In genomic region chr1:86339156-86339812, GRCm38 (mm10) we compare ENCODE assay signal across 9 mouse cellular contexts. TPM values are rescaled to one million over a fixed set of nuclear protein-coding genes. Genes with fewer than 3 reads are reported as not detected.
A peak's percentile ranks its signal among the peaks of the same experiment; 100 is the strongest.
DNase-seq lines count a peak whose midpoint lies in the region; ATAC-seq and TF ChIP-seq lines count a peak whose summit lies in the region.
"Had no signal": no experiment of that assay in that cellular context is flagged by ENCODE, and none has a peak within 500 bp of the region (broad histone marks: within the 10 kb centered on the region; RNA-seq: fewer than 3 reads in every experiment).

No protein-coding gene starts in this region.

- H3K27ac ChIP-seq in forebrain, embryonic 16.5 days (ENCODE audit: low read length): no peak overlapping the region
- no peak overlapping the region for H3K27ac ChIP-seq in hindbrain, embryonic 10.5 days
- H3K27ac ChIP-seq in layer of hippocampus, adult 2 months: no peak overlapping the region
- no peak overlapping the region for H3K27ac ChIP-seq in lung, embryonic 14.5 days (ENCODE audit: low read depth)
- H3K27ac ChIP-seq: limb, embryonic 12.5 days had no signal

- TF ChIP-seq CTCF in layer of hippocampus, adult 2 months (conservative IDR thresholded peaks at IDR 0.05): peak; percentile 94
- peak; percentile 92 for TF ChIP-seq CTCF in lung, embryonic 14.5 days (IDR thresholded peaks at IDR 0.05; ENCODE audit: low read depth)

- no peaks in the 10 kb centered on the region for H3K27me3 ChIP-seq in forebrain, embryonic 16.5 days (replicated peaks; ENCODE audit: control insufficient read depth, insufficient read depth, low read length)
- H3K27me3 ChIP-seq in hindbrain, embryonic 10.5 days (ENCODE audit: insufficient read depth, poor library complexity, severe bottlenecking): no peaks in the 10 kb centered on the region
- no peaks in the 10 kb centered on the region; the same call in 1 of the 2 replicates for H3K27me3 ChIP-seq in lung, embryonic 14.5 days (ENCODE audit: insufficient read depth, low read length)
- H3K27me3 ChIP-seq: limb, embryonic 12.5 days had no signal

- H3K4me3 ChIP-seq in forebrain, embryonic 16.5 days (replicated peaks; ENCODE audit: low read length): no peak overlapping the region
- no peak overlapping the region for H3K4me3 ChIP-seq in hindbrain, embryonic 10.5 days
- H3K4me3 ChIP-seq in layer of hippocampus, adult 2 months: no peak overlapping the region
- H3K4me3 ChIP-seq in lung, embryonic 14.5 days (ENCODE audit: low read depth, low read length): no peak overlapping the region
- H3K4me3 ChIP-seq: limb, embryonic 12.5 days had no signal

- H3K9me3 ChIP-seq in forebrain, embryonic 16.5 days (ENCODE audit: control insufficient read depth, low read length): no peaks in the 10 kb centered on the region
- H3K9me3 ChIP-seq in hindbrain, embryonic 10.5 days: no peaks in the 10 kb centered on the region
- no peaks in the 10 kb centered on the region for H3K9me3 ChIP-seq in lung, embryonic 14.5 days (ENCODE audit: low read depth, low read length)
- H3K9me3 ChIP-seq: limb, embryonic 12.5 days had no signal

- peak; percentile 64 for DNase-seq in MEL-GATA-1-ER (ENCODE audit: extremely low read depth, low read depth)
- DNase-seq in cerebellum, adult 11 months: peak; percentile 81
- DNase-seq in hindbrain, embryonic 10.5 days (ENCODE audit: low spot score): peak; percentile 68
- peak; percentile 81 to 93 for DNase-seq in layer of hippocampus, adult 2 months (ENCODE audit: low spot score in 2 of 2)
- peak; percentile 94 for DNase-seq in lung, embryonic 14.5 days
- peak; percentile 67 for DNase-seq in retina, adult 2 months (ENCODE audit: low read depth, low spot score)
- DNase-seq in thymus, postnatal 25 days: peak; percentile 81

- ATAC-seq in forebrain, embryonic 16.5 days: peak; percentile 87
- peak; percentile 74 for ATAC-seq in lung, embryonic 14.5 days (ENCODE audit: insufficient read depth)

- no peaks in the 10 kb centered on the region for H3K4me1 ChIP-seq in forebrain, embryonic 16.5 days (replicated peaks; ENCODE audit: control insufficient read depth, insufficient read depth, low read length)
- no peaks in the 10 kb centered on the region for H3K4me1 ChIP-seq in hindbrain, embryonic 10.5 days (replicated peaks)
- H3K4me1 ChIP-seq in lung, embryonic 14.5 days (ENCODE audit: insufficient read depth): no peaks in the 10 kb centered on the region
- H3K4me1 ChIP-seq: limb, embryonic 12.5 days had no signal

- H3K9ac ChIP-seq in forebrain, embryonic 16.5 days (replicated peaks; ENCODE audit: low read depth, low read length): no peak overlapping the region
- H3K9ac ChIP-seq in lung, embryonic 14.5 days: no peak overlapping the region
- H3K9ac ChIP-seq: limb, embryonic 12.5 days had no signal

- WGBS in forebrain, embryonic 16.5 days: 33% methylated on average over 4 of the region's 4 CpGs
- 31% methylated on average over 4 of the region's 4 CpGs for WGBS in hindbrain, embryonic 10.5 days
- 26% methylated on average over 4 of the region's 4 CpGs for WGBS in lung, embryonic 14.5 days

- no peaks in the 10 kb centered on the region for H3K36me3 ChIP-seq in forebrain, embryonic 16.5 days (ENCODE audit: control insufficient read depth, insufficient read depth)
- H3K36me3 ChIP-seq in hindbrain, embryonic 10.5 days: no peaks in the 10 kb centered on the region
- no peaks in the 10 kb centered on the region for H3K36me3 ChIP-seq in lung, embryonic 14.5 days (ENCODE audit: insufficient read depth)
- H3K36me3 ChIP-seq: limb, embryonic 12.5 days had no signal

- H3K4me2 ChIP-seq in forebrain, embryonic 16.5 days (ENCODE audit: low read length): no peak overlapping the region
- no peak overlapping the region for H3K4me2 ChIP-seq in lung, embryonic 14.5 days
- H3K4me2 ChIP-seq: limb, embryonic 12.5 days had no signal

RNA-seq across cellular contexts. Expression of gene Ncl, which starts 19.9 kb away (rescaled TPM):
- 227 and 228 TPM in 2 replicates for polyA plus RNA-seq in forebrain, embryonic 16.5 days (2015; fragmentation: Nextera tagmentation; extraction: Ambion mirVana)
- polyA plus RNA-seq in hindbrain, embryonic 10.5 days (2016; fragmentation: Nextera tagmentation; extraction: Ambion mirVana): 270 and 478 TPM in 2 replicates
- total RNA-seq in layer of hippocampus, adult 2 months (2021): 100 to 1,000 TPM; 140 to 145 TPM
- polyA plus RNA-seq in lung, embryonic 14.5 days (2014; fragmentation: Nextera tagmentation; extraction: Ambion mirVana): 391 and 408 TPM in 2 replicates

RNA-seq across cellular contexts. Expression of gene B3gnt7, which starts 36.7 kb away (rescaled TPM):
- 3.8 and 6.7 TPM in 2 replicates for polyA plus RNA-seq in forebrain, embryonic 16.5 days (2015; fragmentation: Nextera tagmentation; extraction: Ambion mirVana)
- polyA plus RNA-seq in hindbrain, embryonic 10.5 days (2016; fragmentation: Nextera tagmentation; extraction: Ambion mirVana): 3.4 and 4.0 TPM in 2 replicates
- 1 to 10 TPM in 1 of 2 experiments, under 1 TPM in 1; 0.98 to 1.2 TPM for total RNA-seq in layer of hippocampus, adult 2 months (2021)
- 7.2 and 7.5 TPM in 2 replicates for polyA plus RNA-seq in lung, embryonic 14.5 days (2014; fragmentation: Nextera tagmentation; extraction: Ambion mirVana)
